Mouse (Mus musculus): ENCODE measurements at regions not wholly inside any gene's neighbourhood (a gene's known extent, or its start where the extent isn't known, plus 50 kb on each side); places are given as distances from the start of the nearest gene placed in this dataset.

DNA sequence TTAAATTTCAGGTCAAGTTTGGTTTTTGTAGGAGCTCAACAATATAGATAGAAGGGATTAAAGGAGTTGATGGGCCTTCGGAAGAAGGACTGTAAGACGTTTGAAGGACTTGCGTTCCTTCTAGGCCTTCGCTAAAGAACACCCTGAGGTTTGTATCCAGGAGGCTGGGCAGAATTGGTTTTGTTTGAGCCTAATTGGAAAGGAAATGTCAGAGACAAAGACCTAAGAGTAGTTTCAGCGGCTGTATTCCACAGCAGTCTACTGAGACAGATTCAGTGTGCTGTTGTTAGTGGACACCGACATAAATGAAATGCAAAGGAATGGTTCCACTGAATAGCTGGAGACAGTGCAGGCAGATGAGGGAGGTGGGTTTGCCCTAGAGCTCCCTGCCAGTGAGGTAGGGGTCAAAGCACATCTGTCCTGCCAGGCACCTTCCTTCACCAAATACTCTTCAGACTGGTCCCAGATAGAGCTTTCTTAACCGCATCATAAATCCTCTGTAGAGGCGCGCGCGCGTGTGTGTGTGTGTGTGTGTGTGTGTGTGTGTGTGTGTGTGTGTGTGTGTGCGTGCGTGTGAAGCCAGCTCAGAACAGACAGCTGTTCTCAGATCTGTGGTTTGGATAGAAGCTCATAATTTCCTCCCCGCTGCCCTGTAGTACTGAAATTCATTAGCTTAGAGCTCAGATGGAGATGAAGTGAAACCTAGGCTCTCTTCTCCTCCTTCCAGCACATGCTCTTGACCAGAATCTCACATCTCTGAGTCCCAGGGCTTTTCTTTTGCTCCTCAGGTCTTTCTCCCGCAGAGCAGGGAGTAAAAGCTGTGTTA lies 209.7 kb downstream of the Ktn1 start:
- no peak for DNase-seq (ENCODE audit: low read depth, low spot score)

DNA sequence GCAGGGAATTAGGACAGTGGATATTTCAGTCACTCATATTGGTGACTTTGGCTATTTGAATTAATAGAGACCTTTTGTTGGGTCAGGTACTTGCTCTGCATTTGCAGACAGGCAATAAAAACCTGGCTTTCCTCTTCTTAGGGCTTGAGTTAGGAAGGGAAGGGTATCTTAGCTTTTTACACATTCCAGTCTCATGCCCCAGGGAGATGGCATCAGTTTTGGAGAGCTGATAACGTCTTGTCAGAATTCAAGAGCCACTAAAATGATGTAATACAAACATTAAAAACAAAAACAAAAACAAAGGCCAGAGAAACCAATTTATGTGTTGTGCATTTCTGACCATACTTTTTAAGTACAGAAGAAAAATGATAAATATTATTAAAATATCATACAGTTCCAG lies 214.3 kb downstream of the Ktn1 start:
- DNase-seq (ENCODE audit: low read depth, low spot score): no peak

DNA sequence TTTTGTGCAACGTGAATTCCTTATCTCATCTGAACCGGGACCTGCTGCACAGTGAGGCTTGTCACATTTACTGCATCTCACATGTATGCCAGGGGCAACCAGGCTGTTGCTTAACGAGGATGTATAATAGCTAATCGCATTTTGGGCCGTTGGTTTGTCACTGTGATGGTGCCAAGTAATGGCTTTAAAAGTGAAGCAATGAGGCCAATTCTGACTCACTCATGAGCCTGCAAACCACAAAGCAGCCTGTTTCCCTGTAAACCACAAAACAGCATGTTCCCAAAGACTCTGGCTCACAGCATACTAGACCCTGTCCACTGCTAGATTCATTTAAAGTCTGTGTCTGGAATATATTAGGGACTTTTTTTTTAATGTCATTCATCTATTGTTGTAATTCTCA lies 214.8 kb downstream of the Ktn1 start:
- no peak for DNase-seq (ENCODE audit: low read depth, low spot score)

DNA sequence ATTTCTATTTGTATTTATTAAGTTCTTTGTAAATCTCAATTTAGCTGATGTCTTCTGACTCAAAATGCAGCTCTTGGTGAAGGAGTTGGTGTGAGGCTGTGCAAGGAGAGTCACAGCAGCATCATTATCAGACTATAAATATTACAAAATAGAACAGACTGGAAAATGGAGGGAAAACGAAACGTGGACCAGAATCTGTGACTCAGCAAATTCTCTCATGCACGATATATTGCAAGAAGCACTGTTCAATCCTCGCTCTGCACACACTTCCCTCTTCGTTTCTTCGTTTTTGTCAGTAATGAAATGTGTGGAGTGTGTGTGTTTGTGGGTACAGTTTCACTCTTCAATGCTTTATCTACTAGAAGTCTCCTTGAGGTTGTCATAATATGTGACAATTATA lies 215.5 kb downstream of the Ktn1 start:
- DNase-seq (ENCODE audit: low read depth, low spot score): no peak

DNA sequence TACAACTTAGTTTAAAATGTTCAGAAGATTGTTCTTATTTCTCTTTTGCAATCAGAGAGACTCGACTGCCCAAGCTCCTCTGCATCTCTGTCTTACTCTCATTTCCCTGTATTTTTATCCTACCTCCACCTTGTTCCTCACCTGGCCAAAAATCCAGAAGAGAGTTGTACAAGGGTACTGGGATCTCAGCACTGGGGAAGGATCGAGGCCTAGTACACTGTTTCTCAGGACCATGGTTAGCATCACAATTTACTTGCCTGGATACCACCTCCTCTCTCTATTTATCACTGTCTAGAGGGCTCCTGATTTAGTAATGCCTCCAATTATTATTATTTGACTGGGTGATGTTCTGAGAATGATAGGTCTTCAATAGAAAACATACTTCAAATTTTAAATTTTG lies 218.8 kb downstream of the Ktn1 start:
- no peak for DNase-seq (ENCODE audit: low read depth, low spot score)

DNA sequence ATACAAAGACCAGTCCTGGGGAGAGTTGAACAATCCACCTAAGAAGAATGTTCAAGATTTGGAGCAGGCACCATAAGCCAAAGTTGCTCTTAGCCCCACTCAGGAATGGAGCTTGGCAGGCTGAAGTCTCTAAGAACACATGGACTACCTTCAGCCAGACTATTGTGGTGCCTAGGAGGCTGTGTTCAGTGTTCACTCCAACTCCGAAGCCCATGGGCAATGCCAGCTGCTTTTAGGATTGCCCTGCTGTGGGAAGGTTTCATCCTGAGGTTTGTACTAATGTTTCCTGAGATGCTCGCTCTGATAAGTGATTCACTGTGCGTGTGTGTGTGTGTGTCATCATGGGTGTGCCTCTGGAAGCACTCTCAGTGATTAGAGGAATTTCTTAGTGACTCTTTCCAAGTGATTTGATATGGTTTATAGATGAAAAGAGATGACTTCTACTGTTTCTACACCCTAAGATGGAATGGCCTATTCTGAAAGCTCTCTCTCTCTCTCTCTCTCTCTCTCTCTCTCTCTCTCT lies 220.1 kb downstream of the Ktn1 start:
- DNase-seq (ENCODE audit: low read depth, low spot score): no peak

DNA sequence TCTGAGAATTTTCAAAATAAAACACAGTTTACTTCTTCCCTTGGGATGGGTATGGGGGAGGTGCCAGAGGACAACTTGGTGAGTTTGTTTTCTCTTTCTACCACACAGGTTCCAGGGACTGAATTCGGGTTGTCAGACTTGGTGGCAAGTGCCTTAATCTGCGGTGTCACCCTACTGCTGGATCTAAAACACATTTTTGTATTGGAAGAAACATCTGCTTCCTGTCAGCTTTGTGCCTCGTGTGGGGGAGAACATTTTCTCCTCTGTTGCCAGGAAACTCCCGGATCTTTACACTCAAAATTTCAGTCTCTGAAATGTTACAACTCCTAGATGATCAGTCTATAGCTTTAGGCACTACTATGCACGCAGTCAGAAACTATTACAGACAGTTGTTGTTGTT lies 228.3 kb downstream of the Ktn1 start:
- no peak for DNase-seq (ENCODE audit: low read depth, low spot score)

DNA sequence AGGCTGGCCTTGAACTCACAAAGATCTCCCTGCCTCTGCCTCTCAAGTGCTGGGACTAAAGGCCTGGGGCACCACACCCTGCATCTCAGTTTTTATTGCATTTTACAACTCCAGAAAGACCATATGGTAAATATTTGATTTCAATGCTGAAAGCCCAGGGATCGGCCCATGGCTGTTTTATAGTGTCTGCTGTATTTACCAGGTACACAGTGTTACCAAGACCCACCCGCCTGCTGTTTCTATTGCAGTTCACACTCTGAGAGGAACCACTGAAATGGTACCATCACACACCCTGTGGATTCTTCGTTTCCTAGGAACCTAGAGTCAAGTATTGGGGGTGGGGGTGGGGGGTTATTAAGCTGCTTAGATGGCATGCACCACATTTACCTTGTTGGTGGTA lies 228.9 kb downstream of the Ktn1 start:
- DNase-seq (ENCODE audit: low read depth, low spot score): no peak

DNA sequence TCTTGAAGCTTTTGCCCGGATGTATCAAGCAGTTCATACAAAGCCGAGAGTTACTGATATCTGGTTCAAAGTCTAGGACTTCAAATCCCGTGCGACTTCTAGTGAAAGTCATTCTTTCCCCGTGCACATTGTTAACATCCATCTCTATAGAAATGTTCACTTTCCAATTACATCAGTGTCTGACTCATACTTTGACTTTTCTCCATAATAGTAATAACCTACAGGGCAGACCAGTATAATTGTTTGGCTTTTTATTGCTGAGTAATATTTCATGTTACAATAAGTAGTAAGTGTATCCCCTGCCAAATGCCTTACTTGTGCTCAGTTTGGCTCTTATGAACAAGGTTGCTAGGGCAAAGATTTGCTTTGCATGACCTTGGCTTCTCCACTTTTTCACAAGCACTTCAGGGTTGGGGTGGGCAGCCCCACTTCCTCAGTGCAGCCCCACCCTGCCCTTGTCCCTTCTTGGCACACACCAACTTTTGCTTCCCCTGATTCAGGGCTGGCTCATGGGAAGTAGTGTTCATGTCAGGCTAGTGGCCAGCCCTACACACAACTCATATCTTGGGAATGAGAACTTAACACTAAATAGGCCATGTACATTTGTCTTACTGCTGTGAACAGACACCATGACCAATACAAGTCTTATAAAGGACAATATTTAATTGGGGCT lies 229.7 kb downstream of the Ktn1 start:
- no peak for DNase-seq (ENCODE audit: low read depth, low spot score)

DNA sequence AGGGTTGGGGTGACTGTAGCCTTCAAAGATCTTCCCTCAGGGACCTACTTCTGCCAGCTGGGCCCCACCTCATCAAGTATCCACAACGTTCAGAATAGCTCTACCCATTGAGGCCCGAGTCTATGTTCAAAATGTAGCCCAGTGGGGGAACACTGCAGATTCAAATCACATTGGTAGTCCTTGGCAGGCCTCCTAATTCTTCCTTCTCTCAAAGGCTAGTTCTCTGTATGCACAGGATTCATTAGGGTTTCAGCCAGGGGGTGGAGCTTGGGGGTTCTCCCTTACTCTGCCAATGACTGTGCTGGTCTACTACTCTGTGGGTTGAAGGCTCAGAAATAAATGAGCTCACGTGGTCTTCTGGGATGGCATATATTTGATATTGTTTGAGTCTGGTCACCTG lies 235.3 kb upstream of the Peli2 start:
- DNase-seq (ENCODE audit: low read depth, low spot score): no peak

DNA sequence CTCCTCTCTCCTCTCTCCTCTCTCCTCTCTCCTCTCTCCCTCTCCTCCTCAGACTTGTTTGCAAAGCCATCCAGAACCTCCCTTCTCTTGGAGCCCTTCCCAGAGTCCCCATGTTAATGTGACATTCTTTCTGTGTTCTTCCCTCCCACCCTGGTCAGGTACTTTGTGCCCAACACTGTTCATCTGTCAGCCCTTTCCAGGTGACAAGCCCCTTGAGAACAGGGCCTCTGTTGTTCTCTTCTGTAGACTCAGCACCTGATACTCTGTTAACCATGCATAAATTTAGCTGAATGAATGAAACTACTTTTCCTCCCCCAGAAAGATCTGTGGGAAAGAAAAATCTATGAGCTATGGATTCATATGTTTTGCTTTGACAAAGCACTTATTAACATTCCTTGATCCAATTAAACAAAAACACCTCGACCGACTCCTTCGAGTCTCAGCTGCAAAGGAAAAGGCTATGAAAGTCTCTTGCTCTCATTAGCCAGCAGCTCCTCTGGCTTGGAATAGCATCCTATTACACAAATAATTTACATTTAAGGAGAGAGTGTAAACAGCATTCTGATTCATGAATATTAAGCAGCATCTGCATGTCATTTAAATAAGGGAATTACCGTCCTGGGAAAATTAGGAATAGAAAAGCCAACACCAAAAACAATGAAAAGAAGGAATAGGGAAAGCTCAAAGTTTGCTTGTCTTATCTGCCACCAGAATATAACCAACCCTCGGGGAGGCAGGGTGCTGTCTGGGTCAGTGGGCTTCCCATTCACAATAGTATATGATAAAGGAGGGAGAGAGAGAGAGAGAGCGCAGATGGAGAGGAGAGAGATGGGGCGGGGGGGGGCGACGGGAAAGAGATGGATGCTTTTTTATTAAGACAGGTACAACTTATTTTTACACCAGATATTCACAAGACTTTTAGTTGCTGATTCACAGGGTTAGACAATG lies 230.1 kb upstream of the Peli2 start:
- DNase-seq (ENCODE audit: low read depth, low spot score): no peak

DNA sequence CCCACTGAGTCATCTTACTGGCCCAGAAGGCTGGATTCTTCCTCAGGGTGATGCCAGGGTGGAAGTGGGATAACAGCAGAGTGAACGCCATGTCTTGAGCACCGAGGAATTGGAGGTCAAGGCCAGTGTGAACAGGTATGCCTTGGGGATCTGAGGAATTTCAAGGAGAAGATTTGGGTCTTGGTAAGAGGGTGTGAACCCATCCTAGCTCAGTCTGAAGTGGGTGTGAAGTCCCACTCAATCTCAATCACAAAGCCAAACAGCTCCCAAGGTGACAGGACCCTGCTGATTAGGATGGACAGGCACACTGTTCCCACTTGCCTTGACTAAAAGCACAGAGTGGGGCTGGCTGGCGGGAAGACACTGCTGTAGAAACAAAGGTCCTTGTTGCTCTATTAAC lies 224.0 kb upstream of the Peli2 start:
- no peak for DNase-seq (ENCODE audit: low read depth, low spot score)

DNA sequence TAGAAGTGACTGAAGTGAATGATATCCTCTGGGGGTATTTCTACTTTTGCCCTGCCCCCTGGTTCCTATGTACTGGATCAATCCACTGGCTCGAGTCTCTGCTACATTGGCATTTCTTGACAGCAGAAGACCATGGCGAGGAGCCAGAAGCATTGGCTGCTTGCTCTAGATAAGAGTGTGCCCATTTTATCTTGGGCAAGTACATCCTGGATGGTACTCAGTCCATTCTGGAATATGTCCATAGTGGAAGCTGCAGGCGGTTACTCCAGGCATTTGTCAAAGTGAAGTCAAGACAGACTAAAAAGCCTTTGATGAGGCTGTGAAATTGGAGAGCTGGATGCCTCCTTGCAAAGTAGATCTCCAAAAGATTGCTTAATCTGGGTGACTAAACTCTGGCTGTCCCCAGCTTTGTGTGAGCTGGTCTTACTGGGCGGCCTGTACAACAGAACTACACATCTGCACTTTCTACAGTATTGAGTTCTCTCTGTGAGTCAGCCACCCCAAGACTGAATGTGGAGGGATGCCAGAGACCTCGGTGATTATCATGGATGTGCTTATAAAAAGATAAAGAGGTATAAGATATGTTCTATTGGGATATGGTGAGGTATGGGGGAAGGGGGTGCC lies 222.6 kb upstream of the Peli2 start:
- DNase-seq (ENCODE audit: low read depth, low spot score): no peak

DNA sequence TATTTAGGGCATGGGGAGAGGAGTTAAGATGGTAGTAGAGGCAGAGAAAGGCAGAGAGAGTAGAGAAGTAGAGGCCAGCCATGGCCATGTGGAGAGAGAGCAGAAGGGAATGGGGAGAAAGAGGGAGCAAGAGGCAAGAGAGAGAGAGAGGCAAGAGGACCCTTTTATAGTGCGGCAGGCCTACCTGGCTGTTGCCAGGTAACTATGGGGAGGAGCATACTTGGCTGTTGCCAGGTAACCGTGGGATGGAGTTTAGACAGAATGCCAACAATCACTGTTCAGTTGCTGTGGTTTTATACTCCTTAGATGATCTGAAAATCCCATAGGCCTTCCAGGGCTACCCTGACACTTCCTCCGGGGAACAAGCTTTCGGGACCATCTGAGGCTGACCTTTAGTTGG lies 222.0 kb upstream of the Peli2 start:
- no peak for DNase-seq (ENCODE audit: low read depth, low spot score)

DNA sequence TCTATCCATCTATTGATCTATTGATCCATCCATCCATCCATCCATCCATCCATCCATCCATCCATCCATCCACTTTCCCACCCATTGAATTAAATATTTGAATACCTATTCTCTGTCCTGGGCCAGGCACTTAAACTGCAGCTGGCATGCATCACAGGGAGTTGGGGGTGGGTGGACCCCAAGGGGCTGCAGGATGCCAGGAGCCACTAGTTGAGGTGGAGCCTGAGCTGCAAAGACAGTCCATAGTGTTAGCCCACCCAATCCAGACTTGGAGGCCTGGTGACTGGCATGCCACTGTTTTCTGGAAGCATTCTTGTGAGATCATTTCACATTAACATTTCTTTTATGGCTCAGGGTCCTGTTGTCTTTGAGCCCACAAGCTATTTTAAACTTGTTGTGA lies 215.3 kb upstream of the Peli2 start:
- DNase-seq (ENCODE audit: low read depth, low spot score): no peak

DNA sequence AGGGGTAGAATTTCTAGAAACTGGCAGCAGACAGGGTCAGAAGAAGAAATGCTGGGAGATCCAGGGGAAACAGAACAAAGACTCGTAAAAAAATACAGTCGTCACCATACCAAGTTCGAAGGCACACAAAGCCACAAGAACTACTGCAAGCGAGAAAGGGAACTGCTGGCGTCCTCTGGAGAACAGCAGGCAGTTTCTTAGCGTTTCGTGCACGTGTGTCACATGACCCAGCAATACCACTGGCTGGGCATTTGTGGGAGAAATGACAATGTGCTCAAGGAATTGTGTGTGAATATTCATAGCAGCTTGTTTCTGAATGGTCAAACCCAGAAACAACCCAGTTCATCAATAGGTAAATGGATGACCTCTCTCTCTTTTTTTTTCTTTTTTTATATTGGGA lies 211.5 kb upstream of the Peli2 start:
- DNase-seq (ENCODE audit: low read depth, low spot score): no peak

DNA sequence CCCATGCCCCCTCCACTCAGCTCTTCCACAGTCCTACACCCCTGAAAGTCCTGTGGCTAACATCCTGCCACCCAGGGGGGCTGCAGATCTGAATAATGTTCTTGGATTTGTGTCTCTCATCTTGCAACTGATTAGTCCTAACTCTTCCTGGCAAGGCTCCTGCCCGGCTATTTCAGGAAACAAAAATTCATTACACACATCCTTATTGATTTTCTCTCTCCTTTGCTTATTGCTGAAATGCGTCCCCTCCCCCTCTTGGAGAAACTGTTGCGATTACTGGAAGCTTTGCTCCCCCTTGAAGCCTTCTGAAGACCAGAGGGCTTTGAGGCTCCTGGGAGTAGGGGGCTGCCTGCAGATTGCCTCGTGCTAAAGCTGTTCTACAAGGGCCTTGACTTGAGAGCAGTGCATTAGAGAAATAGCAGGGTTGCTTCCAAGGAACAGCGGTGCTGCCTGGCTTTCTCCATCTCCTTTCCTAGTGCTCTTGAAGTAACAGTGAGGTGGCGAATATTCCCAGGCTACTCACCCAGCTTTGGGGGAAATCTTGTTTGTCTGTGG lies 209.8 kb upstream of the Peli2 start:
- DNase-seq (ENCODE audit: low read depth, low spot score): no peak

DNA sequence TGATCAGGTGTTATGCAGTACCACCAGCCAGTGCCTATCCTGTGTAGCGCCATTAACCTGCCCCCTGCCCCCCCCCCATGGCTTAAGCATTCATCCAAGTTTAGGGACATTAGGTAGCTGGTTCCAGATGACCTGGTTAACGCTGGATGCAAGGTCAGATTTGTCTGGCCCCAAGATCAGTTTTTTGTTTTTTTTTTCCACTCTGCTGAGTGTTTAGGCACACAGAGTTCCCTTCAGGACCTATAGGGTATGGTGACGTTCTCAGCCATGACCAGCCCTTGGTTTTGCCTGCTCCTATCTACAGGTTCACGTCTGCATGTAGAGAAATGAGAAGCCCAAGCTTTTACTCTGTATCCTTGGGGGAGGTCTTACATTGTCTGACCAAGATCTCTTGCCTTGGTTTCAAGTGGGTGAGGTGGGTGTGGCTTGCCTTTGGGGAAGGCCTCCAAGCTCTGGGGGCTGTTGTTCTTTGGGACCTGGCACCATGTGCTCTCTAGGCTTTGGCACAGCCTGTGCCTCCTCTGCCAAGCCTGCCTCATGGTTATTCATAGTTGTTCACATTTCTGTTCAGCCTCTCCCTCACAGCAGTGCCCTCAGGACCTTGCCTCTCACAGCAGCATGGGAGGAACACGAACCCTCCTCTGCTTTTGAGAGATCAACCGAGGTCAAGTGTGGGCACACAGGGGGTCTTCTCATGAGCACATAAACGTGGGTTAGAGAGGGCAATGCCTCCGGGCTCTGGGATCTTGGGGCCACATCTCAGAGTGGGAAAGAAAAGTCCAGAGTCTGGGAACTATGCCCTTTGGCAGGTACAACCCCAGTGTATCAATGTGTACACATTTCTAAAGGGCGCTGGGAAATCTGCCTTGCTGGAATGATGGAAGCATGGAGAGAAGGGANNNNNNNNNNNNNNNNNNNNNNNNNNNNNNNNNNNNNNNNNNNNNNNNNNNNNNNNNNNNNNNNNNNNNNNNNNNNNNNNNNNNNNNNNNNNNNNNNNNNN lies 208.8 kb upstream of the Peli2 start:
- no peak for DNase-seq (ENCODE audit: low read depth, low spot score)

DNA sequence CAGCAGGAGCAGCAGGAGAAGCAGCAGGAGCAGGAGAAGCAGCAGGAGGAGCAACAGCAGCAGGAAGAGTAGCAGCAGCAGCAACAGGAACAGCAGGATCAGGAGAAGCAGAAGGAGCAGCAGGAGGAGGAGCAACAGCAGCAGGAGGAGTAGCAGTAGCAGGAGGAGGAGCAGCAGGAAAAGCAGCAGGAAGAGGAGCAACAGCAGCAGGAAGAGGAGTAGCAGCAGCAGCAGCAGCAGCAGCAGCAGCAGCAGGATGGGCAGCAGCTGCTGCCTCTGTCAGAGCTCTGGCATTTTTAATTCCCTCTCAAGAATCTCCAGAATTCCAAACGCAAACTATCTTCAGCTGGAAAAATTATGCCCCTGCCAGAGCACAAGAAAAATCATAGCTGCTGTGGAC lies 205.0 kb upstream of the Peli2 start:
- no peak for DNase-seq (ENCODE audit: low read depth, low spot score)
